Mouse (Mus musculus) lung, postnatal 36 days (tissue): Measurements from ENCODE around the gene Tlr5.

Experiments used
- DNase-seq: peaks from one replicate; pipeline ENCODE4 v3.0.0; 2022; ENCODE audit warnings: mixed read lengths

Gene Tlr5

GRCm38 (mm10) chr1:182954287-182955046 lies at the start of gene Tlr5:
Gene Tlr5, plus strand, starts transcription at chr1:182954788.
- DNase-seq = peak; percentile 79

- DNase-seq = no peak
These were observed 48.9 kb upstream of the Tlr5 start for GRCm38 (mm10) chr1:182905669-182906068.

- DNase-seq = peak; percentile 97
These were observed 46.2 kb upstream of the Tlr5 start for GRCm38 (mm10) chr1:182908050-182909036.

- no peak for DNase-seq
These were observed 45.5 kb upstream of the Tlr5 start for GRCm38 (mm10) chr1:182909066-182909465.

DNA sequence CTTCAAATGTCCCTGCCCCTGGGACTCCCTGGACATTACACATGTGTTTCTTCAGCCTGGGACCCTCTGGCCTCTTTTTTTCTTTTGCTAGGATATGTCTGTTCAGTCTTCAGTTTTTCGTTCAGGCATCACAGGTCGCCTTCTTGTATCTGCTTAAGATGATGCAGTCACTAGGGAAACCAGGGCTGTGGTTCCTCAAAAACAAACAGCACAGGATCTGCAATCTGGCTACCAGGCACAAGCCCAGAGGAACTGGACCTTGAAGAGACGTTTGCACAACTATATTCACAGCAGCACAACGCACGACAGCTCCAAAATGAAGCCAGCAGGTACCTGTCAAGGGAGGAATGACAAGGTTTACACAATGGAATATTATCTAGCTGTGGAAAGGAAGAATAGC lies 45.0 kb upstream of the Tlr5 start:
- DNase-seq = peak; percentile 41

DNA sequence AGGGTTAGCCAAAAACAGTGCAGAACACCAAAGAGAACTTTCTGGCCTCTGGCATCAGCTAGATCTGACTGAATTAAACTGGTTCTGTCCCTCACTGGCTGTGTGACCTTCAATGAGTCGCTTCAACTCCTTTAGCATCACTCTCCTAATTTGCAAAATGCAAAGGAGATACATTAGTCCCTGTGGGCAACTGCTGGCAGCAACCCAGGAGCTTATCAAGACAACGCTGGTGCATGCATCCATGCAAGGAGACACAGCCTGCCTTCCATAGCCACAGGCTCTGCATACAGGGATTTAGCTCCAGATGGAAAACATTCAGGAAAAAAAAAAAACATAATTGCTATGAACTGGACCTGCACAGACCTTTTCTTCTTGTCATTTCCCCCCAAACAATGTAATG lies 42.0 kb upstream of the Tlr5 start:
- no peak for DNase-seq

GRCm38 (mm10) chr1:182914121-182914908 lies 40.3 kb upstream of the Tlr5 start:
- no peak for DNase-seq

DNA sequence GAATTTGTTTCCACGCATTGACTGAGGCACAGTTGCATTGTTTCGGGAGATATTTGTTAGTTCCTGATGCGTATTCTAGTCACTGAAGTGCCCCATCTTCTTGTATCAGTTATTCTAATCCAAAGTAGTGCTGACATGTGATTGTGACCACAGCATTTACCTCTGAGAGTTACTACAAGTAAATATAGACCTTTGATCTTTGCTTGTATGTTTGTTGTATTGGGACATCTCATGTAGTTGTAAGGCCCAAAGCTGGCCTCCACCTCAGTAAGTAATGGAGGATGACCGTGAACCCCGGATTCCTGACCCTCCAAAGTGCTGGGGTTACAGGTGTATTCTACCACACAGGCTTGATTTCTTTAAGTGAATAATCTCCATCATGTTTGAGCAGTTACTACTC lies 38.4 kb upstream of the Tlr5 start:
- no peak for DNase-seq

- DNase-seq = no peak
These were observed 35.8 kb upstream of the Tlr5 start for GRCm38 (mm10) chr1:182918718-182919346.

DNA sequence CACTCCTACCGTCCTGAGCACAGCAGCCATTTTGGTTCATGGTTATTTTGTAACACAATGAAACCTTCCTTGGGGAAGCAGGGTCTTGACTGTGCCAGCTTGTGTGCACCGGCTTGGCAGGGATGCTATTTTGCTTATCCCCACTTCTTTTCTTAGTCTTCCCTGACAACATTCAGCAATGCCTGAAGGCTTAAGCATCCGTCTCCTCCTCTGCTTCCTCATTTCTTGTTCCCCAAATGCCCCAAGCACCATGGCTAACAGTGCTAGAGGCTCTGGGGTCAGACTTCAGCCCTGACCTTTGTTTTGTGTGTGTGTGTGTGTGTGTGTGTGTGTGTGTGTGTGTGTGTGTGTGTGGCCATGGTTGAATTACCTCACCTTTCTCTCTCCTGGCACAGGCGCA lies 31.8 kb upstream of the Tlr5 start:
- DNase-seq = no peak

DNA sequence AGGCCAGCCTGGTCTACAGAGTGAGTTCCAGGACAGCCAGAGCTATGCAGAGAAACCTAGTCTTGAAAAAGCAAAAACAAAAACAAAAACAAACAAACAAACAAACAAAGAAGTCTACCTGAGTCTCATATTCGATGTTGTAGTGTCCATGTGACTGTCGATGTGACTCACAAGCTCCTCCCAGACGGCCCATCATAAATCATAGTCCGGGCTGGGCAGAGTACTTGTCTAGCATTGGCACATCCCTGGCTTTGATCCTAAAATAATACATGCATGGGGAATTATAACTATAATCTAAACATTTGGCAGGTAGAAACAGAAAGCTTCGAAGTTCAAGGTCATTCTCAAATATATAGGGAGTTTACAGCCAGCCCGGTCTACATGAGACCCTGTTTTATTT lies 28.1 kb upstream of the Tlr5 start:
- DNase-seq = no peak

- no peak for DNase-seq
These were observed 26.4 kb upstream of the Tlr5 start for GRCm38 (mm10) chr1:182927878-182928851.

GRCm38 (mm10) chr1:182935469-182935868 lies 19.1 kb upstream of the Tlr5 start:
- no peak for DNase-seq

GRCm38 (mm10) chr1:182937486-182938120 lies 17.0 kb upstream of the Tlr5 start:
- DNase-seq = no peak

DNA sequence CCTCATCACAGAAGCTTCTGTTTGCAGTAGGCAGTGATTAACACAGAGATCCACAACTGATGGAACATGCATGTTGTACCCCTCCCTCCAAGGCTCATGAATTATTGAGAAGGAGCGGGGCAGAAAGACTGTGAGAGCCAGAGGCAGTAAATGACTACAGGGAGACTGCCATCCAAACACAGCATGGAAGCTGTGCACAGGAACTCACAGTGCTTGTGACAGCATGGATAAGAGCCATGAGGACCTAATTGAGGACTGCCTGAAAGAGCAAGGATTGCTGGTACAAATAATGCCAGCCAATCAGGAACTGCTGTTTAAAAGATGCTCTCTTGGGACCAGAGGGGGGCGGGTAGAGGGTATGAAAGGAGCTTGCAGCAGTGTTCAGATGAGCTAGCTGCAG lies 12.7 kb upstream of the Tlr5 start:
- no peak for DNase-seq

- no peak for DNase-seq
These were observed 10.7 kb upstream of the Tlr5 start for GRCm38 (mm10) chr1:182943911-182944310.

GRCm38 (mm10) chr1:182944638-182945037 lies 9.9 kb upstream of the Tlr5 start:
- peak; percentile 23 for DNase-seq

GRCm38 (mm10) chr1:182945561-182945960 lies 9.0 kb upstream of the Tlr5 start:
- no peak for DNase-seq

DNA sequence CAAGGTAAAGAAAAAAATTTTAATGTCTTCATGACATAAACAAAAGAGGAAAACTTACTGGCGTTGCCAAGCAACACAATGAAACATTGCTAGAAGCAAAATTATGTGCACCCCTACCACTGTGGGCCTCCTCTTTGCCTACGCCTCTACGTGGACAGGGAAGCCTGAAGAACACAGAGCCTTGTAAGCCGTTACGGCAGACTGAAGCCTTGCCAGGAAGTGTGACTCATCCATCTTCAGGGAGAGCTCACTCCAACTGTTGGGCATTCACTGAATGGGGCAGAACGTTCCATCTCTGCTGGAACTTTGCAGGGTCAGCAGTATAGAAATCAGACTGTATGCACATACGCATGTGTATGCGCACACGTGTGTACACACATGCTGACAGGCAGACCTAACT lies 3.3 kb upstream of the Tlr5 start:
- peak; percentile 79 for DNase-seq

- DNase-seq = peak; percentile 73
These were observed 1.4 kb upstream of the Tlr5 start for GRCm38 (mm10) chr1:182953165-182953564.

DNA sequence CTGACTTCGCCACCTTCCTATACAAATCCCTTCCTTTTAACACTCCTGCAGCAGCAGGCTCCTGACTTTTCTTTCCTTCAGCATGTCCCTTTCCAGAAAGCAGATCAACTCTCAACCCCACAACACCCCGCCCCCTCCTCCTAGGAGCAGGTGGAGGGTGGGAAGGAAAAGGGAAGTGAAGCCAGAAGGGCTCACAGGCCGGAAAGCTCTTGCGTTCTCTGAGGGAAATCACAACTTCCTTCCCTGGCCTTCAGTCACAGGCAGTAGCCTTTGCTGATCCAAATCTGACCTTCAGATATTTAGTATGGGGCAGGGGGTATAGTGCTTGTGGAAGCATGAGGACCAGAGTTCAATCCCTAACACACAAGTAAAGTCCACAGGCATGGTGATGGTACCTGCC lies 921 bp upstream of the Tlr5 start:
- DNase-seq = peak; percentile 30
